Mouse (Mus musculus): ENCODE measurements around the gene Ndufc2. TPM values are rescaled to one million over a fixed set of nuclear protein-coding genes. Genes with fewer than 3 reads are reported as not detected.

Gene Ndufc2
- total and polyA plus RNA-seq, 3 experiments: 242 to 280 TPM; not detected in 1

DNA sequence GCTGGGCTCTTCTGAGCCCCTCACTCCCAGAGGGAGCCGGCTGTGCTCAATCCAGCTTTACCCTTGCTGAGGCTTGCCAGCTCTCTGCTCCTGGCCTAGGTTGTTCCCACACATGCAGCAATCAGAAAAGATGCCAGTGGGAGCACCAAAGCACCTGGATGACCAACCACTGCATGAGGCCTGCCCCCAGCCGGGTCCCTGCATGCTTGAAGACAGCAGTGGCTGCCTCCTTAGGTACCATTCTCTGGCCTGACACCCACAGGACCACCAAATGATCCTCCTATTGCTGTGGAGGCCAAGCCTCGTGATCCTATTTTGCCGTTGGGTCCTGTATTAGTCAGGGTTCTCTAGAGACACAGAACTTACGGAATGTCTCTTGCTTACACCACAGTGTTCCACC is 48.9 kb upstream of the Ndufc2 start:
- no peaks in the 10 kb centered on the region for H3K27me3 ChIP-seq (ENCODE audit: control insufficient read depth in 1 of 2, insufficient read depth in 2 of 2, low read length in 2 of 2)
- no peak overlapping the region for H3K4me3 ChIP-seq (ENCODE audit: control insufficient read depth in 1 of 2, insufficient read depth in 1 of 2, low read depth in 2 of 2, low read length in 2 of 2)
- H3K9me3 ChIP-seq (replicated peaks; ENCODE audit: insufficient read depth, low read length): no peaks in the 10 kb centered on the region
- H3K36me3 ChIP-seq (ENCODE audit: control insufficient read depth in 1 of 2, insufficient read depth in 2 of 2, low read length in 2 of 2): peaks cover 0 to 14% of the 10 kb centered on the region in 2 experiments; a peak in 2 of 4 replicates
- no peak overlapping the region for H3K9ac ChIP-seq (ENCODE audit: control insufficient read depth, low read depth, low read length, poor library complexity, severe bottlenecking)
- TF ChIP-seq CHD2 (IDR thresholded peaks at IDR 0.05; ENCODE audit: low read length) (no peak), EP300 (IDR thresholded peaks at IDR 0.05; ENCODE audit: low read depth in 1 of 2, low read length in 2 of 2) (no peak), NELFE (IDR thresholded peaks at IDR 0.05; ENCODE audit: low read depth, low read length) (no peak), NRF1 (IDR thresholded peaks at IDR 0.05; ENCODE audit: insufficient read depth, low read depth, low read length, poor library complexity, severe bottlenecking) (no peak), SIN3A (IDR thresholded peaks at IDR 0.05; ENCODE audit: low read length) (no peak), USF2 (IDR thresholded peaks at IDR 0.05; ENCODE audit: borderline replicate concordance in 1 of 2, insufficient read depth in 1 of 2, low read depth in 1 of 2, low read length in 2 of 2) (no peak), JUND (IDR thresholded peaks at IDR 0.05; ENCODE audit: low read depth, low read length) (no peak), ZKSCAN1 (IDR thresholded peaks at IDR 0.05; ENCODE audit: low read depth, low read length) (no peak), TCF12 (IDR thresholded peaks at IDR 0.05; ENCODE audit: low read depth, low read length) (no peak), SMC3 (IDR thresholded peaks at IDR 0.05; ENCODE audit: low read depth, low read length) (no peak)
- peaks cover 5 to 20% of the 10 kb centered on the region in 2 experiments for H3K4me1 ChIP-seq (ENCODE audit: control insufficient read depth in 1 of 2, insufficient read depth in 2 of 2, low read length in 2 of 2)
- H3K79me2 ChIP-seq (ENCODE audit: control insufficient read depth, insufficient read depth, low read length, poor library complexity): no peaks in the 10 kb centered on the region
- H3K27ac ChIP-seq (ENCODE audit: control insufficient read depth, low read depth, low read length): no peak overlapping the region
- DNase-seq (ENCODE audit: low read depth, low spot score): no peak

DNA sequence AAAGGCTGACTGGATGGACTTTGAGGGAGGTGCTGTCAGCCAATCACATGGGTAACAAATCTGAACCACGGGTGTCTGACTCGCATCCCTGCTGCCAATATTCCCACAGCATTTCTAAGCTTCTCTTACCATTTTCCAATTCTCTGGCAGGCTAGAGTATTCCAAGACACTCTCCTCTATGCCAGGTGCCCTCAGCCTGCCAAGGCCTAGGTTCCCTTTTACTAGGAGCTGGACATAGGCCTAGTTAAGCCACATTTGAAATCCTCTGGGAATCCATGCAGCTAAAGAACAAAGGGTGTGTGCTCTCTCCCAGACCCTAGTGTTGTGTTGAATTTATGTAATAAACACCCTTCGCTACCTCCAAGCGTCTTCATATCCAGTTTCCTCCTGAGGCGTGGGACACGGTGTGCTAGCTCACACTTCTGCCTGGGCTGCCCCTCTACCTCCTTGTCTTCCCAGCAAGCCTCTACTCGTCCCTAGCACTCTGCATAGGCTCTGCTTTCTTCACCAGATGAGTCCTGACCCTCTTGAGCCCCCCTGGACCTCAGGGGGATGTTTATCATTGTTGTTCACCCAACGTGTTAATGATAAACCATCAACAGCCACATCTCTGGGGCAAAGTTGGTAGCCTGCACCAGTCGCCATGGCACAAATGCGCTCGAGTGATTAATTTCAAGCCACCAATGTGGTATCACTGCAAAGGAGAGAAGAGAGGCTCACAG is 47.9 kb upstream of the Ndufc2 start:
- no peaks in the 10 kb centered on the region for H3K9me3 ChIP-seq (replicated peaks; ENCODE audit: insufficient read depth, low read length)
- no peaks in the 10 kb centered on the region for H3K79me2 ChIP-seq (ENCODE audit: control insufficient read depth, insufficient read depth, low read length, poor library complexity)
- H3K36me3 ChIP-seq (ENCODE audit: control insufficient read depth in 1 of 2, insufficient read depth in 2 of 2, low read length in 2 of 2): peaks cover 0 to 17% of the 10 kb centered on the region in 2 experiments; a peak in 2 of 4 replicates
- no peak overlapping the region for H3K9ac ChIP-seq (ENCODE audit: control insufficient read depth, low read depth, low read length, poor library complexity, severe bottlenecking)
- no peak for TF ChIP-seq CTCF (IDR thresholded peaks at IDR 0.05 in 2 of 3, conservative IDR thresholded peaks at IDR 0.05 in 1 of 3; ENCODE audit: control insufficient read depth in 1 of 3, insufficient read depth in 1 of 3, low read depth in 2 of 3, low read length in 3 of 3, poor library complexity in 1 of 3, severe bottlenecking in 1 of 3)
- TF ChIP-seq BHLHE40 (IDR thresholded peaks at IDR 0.05; ENCODE audit: borderline replicate concordance, low read depth, low read length): no peak
- TF ChIP-seq GATA1 (IDR thresholded peaks at IDR 0.05; ENCODE audit: low read depth, low read length): no peak
- TF ChIP-seq ETS1 (IDR thresholded peaks at IDR 0.05; ENCODE audit: low read depth, low read length): no peak
- no peak for TF ChIP-seq EP300 (IDR thresholded peaks at IDR 0.05; ENCODE audit: low read depth in 1 of 2, low read length in 2 of 2)
- TF ChIP-seq POLR2A (IDR thresholded peaks at IDR 0.05; ENCODE audit: control insufficient read depth in 1 of 2, insufficient read depth in 1 of 2, low read depth in 1 of 2, low read length in 2 of 2, poor library complexity in 1 of 2): no peak
- no peak for TF ChIP-seq MAFK (IDR thresholded peaks at IDR 0.05; ENCODE audit: borderline replicate concordance, low read depth, low read length)
- peaks cover 5 to 23% of the 10 kb centered on the region in 2 experiments for H3K4me1 ChIP-seq (ENCODE audit: control insufficient read depth in 1 of 2, insufficient read depth in 2 of 2, low read length in 2 of 2)
- no peak for DNase-seq (ENCODE audit: low read depth, low spot score)
- H3K27ac ChIP-seq (ENCODE audit: control insufficient read depth, low read depth, low read length): no peak overlapping the region
- no peak overlapping the region for H3K4me3 ChIP-seq (ENCODE audit: control insufficient read depth in 1 of 2, insufficient read depth in 1 of 2, low read depth in 2 of 2, low read length in 2 of 2)
- H3K27me3 ChIP-seq (ENCODE audit: control insufficient read depth in 1 of 2, insufficient read depth in 2 of 2, low read length in 2 of 2): no peaks in the 10 kb centered on the region
